Mouse (Mus musculus) kidney, adult 11 months (tissue): ENCODE results near the gene Taf6l.

Experiments used
- DNase-seq: peaks from one replicate; pipeline ENCODE4 v3.0.0; 2022

The Taf6l gene

GRCm38 (mm10) chr19:8786008-8786781, at the start of gene Taf6l:
Gene Taf6l, minus strand, starts transcription at chr19:8786417.
- peak; percentile 99 for DNase-seq

DNA sequence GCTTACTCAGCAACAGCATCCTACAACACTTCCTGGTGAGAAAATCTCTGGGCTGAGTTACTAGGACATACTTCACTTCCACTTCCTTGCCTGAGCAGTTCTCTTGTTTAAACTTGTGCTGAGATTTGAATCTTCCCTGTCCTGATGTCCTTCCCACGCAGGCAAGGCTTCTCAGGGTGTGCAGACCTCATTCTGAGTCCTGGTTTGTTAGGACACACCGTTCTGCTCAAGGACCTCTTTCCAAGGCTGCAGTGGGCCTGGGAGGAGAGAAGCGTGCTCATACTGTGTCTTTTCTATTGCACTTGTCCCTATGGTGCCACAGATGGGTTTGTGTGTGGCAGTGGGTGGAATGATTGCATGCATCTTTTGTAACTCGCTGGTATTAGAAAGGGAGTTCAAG, 46.8 kb upstream of the Taf6l start:
- no peak for DNase-seq

GRCm38 (mm10) chr19:8831262-8831661, 45.0 kb upstream of the Taf6l start:
- no peak for DNase-seq

DNA sequence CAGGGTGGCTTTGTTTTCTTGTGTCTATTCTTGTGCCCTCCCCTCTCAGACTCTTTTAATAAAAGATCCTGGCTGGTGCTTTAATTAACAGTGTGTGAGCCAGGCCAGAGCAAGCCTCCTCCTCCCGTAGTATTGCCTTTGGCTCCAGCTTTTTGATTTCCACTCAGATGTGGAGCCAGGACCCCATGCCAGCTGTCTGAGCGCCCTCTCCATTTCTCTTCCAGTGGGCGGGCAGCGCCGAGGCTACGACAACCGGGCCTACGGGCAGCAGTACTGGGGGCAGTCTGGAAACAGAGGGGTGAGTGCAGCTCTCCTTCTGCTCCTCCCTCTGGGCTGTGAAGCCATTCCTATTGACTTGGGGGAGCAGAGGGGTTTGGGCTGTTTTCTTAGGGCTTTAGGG, 44.4 kb upstream of the Taf6l start:
- no peak for DNase-seq

DNA sequence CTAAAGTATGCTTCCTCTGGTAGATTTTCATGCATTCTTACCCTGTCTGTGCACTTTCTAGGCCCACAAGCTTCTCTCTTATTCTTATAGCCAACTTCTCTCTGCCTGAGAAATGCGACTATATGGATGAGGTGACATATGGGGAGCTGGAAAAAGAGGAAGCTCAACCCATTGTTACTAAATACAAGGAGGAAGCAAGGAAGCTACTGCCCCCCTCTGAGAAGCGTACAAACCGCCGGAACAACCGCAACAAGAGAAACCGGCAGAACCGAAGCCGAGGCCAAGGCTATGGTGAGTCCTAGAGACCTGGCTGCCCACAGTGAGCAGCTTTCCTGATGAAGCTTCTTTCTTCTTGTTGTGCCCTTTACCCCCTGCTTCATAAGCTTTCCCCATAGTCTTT, 43.4 kb upstream of the Taf6l start, which contains the start of gene AC129217.1:
Gene AC129217.1, plus strand, starts transcription at position 114 of the 400 bp plus-strand sequence.
- no peak for DNase-seq

- no peak for DNase-seq
Measured at GRCm38 (mm10) chr19:8822696-8823095, 36.5 kb upstream of the Taf6l start.

- DNase-seq, result peak; percentile 54
Measured at GRCm38 (mm10) chr19:8821146-8821545, 34.9 kb upstream of the Taf6l start.

DNA sequence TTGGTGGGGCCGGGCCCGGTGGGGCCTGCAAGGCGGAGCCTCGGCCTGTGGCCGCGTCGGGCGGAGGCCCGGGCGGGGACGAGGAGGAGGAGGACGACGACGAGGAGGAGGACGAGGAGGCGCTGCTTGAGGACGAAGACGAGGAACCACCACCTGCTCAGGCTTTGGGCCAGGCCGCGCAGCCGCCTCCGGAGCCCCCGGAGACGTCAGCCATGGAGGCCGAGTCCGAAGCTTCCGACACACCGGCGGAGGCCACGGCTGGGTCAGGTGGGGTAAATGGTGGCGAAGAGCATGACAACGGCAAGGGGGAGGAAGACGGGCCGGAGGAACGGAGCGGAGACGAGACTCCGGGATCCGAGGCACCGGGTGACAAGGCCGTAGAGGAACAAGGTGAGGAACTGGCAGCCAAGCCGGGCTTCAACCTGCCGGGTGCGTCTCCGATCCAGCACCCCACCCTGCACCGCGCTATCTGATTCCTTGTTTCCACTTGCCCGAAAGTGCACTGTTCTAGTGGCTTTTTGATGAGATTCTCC, 34.3 kb upstream of the Taf6l start:
- peak; percentile 43 for DNase-seq

GRCm38 (mm10) chr19:8819596-8820423, 33.6 kb upstream of the Taf6l start, which contains the start of gene Hnrnpul2:
Gene Hnrnpul2, plus strand, starts transcription at chr19:8820010.
- peak; percentile 99 for DNase-seq

DNA sequence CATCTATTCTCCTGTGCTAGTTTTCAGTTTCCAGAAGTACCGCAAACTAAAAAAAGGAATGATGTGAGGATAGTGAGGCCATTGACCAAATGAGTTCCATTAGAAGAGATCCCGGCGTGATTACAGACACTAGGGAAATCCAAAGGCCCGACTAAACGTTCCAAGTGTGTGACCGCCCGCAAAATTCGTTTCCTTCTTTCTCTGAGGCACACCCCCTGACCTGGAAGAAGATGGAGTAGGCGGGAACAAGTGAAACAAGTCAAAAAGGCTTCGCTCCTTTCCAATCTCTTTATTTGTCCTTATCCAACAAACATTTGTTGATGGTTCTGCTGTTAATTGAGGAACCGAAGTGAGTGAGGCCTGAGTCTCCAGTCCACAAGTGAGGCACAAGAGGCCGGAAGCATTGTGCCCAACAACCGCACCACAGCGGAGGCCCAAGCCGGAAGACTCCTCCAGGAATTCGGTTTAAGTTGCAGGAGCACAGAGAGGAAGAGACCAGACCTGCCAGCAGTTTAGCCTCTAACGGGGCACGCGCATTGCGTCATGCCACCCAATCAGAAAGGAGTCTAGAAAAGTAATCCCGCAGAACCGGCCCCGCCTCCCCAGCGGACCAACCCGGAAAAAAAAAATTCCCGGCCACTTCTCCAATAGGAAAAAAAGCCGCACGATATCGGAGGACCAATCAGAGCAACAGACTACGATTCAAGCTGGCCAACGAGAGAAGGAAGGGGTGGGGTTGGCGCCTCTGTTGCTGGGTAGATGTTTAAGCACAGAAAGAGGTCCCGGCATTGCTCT, 32.8 kb upstream of the Taf6l start, which contains the start of gene Ttc9c:
Gene Ttc9c, minus strand, starts transcription at position 533 of the 795 bp plus-strand sequence.
- peak; percentile 99 for DNase-seq

DNA sequence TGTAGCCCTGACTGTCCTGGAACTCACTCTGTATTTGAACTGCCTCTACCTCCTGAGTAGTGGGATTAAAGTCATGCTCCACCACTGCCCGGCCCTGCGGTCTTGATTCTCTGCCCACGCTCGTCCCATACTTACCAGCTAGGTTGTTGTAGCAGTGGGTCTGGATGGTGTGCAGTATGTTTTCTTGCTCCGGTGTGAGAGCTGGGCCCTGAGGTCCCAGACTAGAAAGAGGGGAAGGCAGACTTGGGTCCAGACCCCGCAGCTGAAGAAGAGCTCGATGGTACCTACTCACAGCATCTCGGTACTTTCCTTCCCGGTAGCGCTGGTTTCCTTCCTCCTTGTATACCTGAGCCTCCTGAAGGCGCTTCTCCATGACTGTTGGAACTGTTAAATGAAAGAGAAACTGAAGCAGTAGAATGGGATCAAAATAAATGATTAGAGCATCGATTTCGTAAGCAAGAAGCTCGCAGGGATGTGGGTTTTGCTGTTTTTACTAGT, 32.1 kb upstream of the Taf6l start:
- no peak for DNase-seq

- no peak for DNase-seq
Measured at GRCm38 (mm10) chr19:8817001-8817400, 30.8 kb upstream of the Taf6l start.

DNA sequence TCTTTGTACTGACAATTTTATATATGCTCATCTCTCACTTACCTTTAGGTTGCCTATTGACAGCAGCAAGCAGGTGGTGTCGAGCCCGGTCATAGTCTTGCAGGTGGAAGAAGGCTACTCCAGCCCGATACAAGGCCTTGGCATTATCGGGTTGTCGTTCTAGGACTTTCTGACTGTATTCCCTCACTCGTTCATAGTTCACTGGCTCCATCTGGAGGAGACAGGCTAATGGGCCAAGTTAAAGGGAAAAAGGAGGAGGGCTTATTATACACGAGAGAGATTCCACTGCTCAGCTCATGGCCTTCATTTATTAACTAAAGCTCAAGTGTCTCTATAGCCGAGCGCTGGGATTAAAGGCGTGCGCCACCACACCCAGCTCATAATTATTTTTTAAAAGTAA, 29.6 kb upstream of the Taf6l start:
- DNase-seq, result peak; percentile 48

- no peak for DNase-seq
Measured at GRCm38 (mm10) chr19:8806810-8807209, 20.6 kb upstream of the Taf6l start.

GRCm38 (mm10) chr19:8803879-8804660, 17.9 kb upstream of the Taf6l start:
- no peak for DNase-seq

- DNase-seq, result no peak
Measured at GRCm38 (mm10) chr19:8803204-8803780, 17.1 kb upstream of the Taf6l start.

- peak; percentile 98 for DNase-seq
Measured at GRCm38 (mm10) chr19:8802130-8802821, 16.1 kb upstream of the Taf6l start, which contains the start of gene Zbtb3. Gene Zbtb3, plus strand, starts transcription at chr19:8802555.

- DNase-seq, result no peak
Measured at GRCm38 (mm10) chr19:8798947-8799315, 12.7 kb upstream of the Taf6l start.

DNA sequence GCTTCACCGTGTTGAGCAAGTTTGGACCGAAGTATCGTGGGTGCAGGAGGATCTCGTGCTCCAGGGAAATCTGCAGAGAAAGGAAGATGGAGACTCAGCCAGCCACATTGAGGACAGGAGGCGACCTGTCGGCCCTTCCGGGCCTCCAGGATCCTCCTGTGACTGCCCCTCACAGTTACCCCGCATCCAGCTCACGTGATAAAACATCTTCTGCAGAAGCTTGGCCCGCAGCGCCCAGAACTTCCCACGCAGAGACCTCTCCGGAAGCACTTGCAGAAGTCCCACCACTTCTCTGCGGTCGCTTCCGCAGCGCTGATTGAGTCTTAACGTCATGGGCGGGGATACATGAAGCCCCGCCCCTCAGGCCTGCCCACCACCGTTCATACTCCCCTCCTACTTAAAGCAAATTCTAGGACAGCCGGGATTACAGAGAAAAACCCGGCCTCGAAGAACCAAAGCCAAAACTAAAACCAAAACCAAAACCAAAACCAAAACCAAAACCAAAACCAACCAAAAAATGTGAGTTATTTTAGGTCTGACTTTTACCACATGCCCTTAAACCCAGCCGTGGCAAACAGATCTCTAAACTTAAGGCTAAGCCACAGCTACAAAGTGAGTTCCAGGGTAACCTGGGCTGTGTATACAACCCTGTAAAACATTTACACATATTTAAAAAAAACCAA, 12.2 kb upstream of the Taf6l start, which contains the start of gene Polr2g:
Gene Polr2g, minus strand, starts transcription at position 314 of the 683 bp plus-strand sequence.
- peak; percentile 93 for DNase-seq

DNA sequence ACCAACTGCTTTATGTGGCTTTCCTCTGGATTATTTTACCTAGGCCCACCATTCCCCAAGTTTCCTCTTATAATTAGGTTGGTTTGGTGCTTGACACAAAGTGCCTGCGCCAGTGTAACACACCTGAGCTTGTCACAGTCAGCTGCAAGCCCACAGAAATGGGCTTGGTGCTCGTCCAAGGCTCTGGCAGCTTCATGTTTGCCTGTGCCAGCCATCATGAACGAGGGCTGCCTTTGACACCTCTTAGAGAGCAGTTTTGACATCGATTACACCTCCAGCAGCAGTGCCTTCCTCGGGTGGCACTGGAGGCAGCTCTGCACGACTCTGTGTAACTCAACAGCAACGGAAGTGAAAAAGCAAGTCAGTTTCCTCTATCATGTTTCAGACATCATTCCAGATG, 4.0 kb upstream of the Taf6l start:
- no peak for DNase-seq
